Mouse (Mus musculus) E14TG2a.4 (cell line): ENCODE measurements around the gene Mtx1.

ENCODE experiments used
- CTCF ChIP-seq: conservative IDR thresholded peaks from 2 replicates; pipeline ENCODE4 v1.5.1; 2014; ENCODE audit warnings: low read length
- NANOG ChIP-seq: IDR thresholded peaks from 2 replicates; pipeline ENCODE4 v1.6.1; 2014; ENCODE audit warnings: borderline replicate concordance, low read length, mixed read lengths
- POU5F1 ChIP-seq: IDR thresholded peaks from 2 replicates; pipeline ENCODE4 v1.6.1; 2014; ENCODE audit warnings: low read length, borderline replicate concordance

DNA sequence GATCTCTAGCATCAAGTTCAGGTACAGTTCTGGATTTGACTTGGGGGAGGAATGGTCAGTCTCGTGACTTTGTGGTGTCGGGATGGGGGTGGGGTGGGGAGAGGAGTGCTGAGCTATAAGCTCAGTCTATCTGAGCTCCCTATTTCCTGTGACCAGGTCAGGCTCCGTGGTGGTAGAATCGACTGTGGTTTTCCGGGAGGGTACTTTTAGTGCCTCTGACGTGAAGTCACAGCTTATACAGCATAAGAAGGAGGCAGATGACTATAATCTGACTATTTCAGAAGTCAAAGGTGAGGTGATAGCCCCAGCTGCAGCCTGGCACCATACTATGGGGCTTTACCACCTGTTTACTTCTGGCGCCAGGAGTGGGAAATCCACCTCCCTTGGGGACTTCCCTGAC, 4.5 kb upstream of the Mtx1 start:
- no peak for TF ChIP-seq CTCF
- no peak for TF ChIP-seq POU5F1
- TF ChIP-seq NANOG, result no peak
